Mouse (Mus musculus) monocyte, adult 59 days (primary cell): ENCODE results near the gene Inpp5f. TPM values are rescaled to one million over a fixed set of nuclear protein-coding genes. Genes with fewer than 3 reads are reported as not detected.

ENCODE experiments used
- total RNA-seq, 2 experiments: library from RNA; stranded (reverse); gene quantifications; one replicate each; pipeline ENCODE4 v1.2.4; 2023

The Inpp5f gene
- 100 to 1,000 TPM in 1 of 2 experiments, 10 to 100 TPM in 1; 97.7 to 102 TPM for total RNA-seq

DNA sequence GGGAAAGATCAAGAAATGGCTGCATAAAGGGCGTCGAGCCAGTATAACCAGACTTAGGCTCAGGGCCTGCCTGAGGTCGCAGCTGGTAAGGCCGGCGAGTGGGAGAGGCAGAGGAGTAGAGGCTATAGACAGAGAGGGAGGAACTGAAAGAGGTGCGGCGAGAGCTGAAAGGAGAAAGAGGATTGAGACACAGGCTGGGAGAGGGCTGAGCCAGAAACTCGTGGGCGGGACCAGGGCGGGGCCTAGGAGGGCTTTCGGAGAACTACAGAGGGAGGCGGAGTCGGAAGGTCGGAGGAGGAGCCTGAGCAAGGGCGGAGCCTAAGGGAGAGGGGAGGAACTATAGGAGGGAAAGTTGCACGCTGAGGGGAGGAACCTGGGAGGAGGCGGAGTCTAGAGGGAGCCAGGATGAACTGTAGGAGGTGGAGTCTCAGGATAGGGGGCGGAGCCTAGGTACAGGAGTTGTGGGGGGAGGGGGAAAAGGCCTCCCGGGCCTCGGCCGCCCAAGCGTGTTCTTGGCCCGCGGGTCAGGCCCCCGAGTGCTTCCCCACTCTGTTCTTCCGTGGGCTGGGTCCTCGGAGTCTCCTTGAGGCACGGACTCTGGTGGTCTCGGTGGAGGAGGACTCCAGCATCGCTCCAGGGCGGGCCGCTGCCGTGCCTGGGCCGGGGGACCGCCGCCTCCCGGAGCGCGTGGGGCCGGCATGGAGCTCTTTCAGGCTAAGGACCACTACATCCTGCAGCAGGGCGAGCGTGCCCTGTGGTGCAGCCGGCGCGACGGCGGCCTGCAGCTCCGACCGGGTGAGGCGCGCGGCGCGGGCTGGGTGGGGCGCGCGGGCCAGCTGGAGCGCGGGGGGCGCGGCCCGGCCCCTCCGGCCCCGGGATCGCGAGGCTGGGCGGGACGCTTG, at the start of gene Inpp5f:
Inpp5f (plus strand) TSS at position 432 of the 902 bp plus-strand sequence.

GRCm38 (mm10) chr7:128740334-128740733, 129.2 kb downstream of the Inpp5f start, which contains the start of gene Mcmbp:
Gene Mcmbp (minus strand): TSS chr7:128740495.

DNA sequence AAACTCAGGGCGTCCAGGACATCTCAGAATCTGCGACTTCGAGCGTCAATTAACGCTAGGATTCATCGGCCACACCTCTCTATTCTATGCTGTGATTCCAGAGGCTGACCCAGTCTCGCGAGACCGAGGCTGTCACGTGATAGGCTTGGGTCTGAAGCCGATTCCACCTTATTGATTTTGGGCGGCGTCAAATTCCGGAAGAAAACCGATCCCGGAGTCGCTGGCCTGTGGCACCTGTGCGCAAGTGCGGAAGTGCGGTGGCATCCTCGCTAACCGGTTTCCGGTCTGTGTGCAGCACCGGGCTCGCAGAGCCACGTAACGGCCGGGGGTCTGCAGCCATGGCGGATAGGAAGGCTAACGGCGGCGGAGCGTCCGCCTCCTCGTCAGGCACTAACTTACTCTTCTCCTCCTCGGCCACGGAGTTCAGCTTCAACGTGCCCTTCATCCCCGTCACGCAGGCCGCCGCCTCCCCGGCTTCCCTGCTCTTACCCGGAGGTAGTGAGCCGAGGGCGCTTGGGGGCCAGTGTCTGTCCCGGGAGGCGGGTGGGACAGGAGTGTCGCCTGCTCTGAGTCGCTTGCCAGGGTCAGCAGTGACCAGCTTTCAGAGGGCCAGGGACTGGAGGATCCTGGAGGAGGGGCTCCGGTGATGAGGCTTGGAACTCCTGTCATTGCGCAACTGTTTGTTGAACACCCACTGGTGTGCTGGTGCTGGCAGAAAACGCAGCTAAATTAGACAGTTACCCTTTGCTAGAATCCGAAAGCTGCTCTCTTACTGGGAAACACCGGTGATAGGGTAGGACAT, 133.8 kb downstream of the Inpp5f start, which contains the start of gene Sec23ip:
Sec23ip (plus strand) TSS at position 260 of the 802 bp plus-strand sequence.

Other genes starting within 250 kb of the Inpp5f start
- gene Rgs10, start 192.6 kb upstream of the Inpp5f start, total RNA-seq: 100 to 1,000 TPM; 120 to 142 TPM
- 100 to 1,000 TPM; 127 to 130 TPM for gene Tial1, start 149.6 kb upstream of the Inpp5f start, total RNA-seq
- gene Bag3, start 87.7 kb upstream of the Inpp5f start, total RNA-seq: 10 to 100 TPM; 41.0 to 47.7 TPM
- gene Mcmbp, start 129.2 kb downstream of the Inpp5f start, total RNA-seq: 100 to 1,000 TPM; 101 to 108 TPM
- 10 to 100 TPM; 39.5 to 43.5 TPM for gene Sec23ip, start 133.6 kb downstream of the Inpp5f start, total RNA-seq